ENCODE assay signal across 35 mouse cellular contexts in the genomic region with DNA sequence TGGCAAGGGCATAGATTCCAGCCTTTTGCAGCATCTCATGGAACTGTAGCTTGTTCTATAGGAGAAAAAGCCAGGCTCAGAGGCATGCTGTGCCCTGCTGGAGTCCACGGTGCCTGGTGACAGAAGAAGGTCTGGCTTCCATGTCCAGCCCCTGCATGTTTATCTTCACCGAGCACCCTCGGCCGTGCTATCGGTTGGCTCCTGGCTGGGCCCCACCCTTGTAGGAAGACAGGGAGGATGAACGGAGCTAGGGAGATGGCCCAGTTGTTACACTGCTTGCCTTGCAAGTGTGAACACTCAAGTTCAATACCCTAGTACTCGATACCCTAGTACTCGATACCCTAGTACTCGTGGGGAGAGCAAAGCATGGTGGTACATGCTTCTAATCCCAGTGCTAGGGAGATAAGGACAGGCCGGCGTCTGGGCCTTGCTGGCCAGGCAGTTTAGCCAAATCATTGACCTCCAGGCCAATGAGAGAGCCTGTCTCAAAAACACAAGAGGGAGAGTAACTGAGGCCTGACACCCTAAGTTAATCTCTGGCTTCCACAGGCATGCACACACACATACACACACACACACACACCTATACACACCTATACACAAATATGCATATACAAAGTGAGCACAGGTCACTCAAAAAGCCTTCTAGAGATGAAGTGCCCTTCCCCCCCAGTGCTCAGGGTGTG. TPM values are rescaled to one million over a fixed set of nuclear protein-coding genes. Genes with fewer than 3 reads are reported as not detected.
A peak's percentile ranks its signal among the peaks of the same experiment; 100 is the strongest.
DNase-seq lines count a peak whose midpoint lies in the region; ATAC-seq lines count a peak whose summit lies in the region.
"Had no signal": no experiment of that assay in that cellular context is flagged by ENCODE, and none has a peak within 500 bp of the region (broad histone marks: within the 10 kb centered on the region; RNA-seq: fewer than 3 reads in every experiment).

No protein-coding gene starts in this region.

- H3K27me3 ChIP-seq in heart, embryonic 11.5 days (ENCODE audit: control insufficient read depth, insufficient read depth, low read length) = no peaks in the 10 kb centered on the region
- H3K27me3 ChIP-seq in liver, embryonic 13.5 days = no peaks in the 10 kb centered on the region
- H3K27me3 ChIP-seq: embryonic facial prominence, embryonic 15.5 days; hindbrain, embryonic 13.5 days; neural tube, embryonic 12.5 days had no signal

- no peaks in the 10 kb centered on the region for H3K36me3 ChIP-seq in heart, embryonic 11.5 days (ENCODE audit: control insufficient read depth, insufficient read depth, low read length)
- no peaks in the 10 kb centered on the region for H3K36me3 ChIP-seq in liver, embryonic 13.5 days
- H3K36me3 ChIP-seq: embryonic facial prominence, embryonic 10.5 days; embryonic facial prominence, embryonic 15.5 days; hindbrain, embryonic 13.5 days; neural tube, embryonic 12.5 days had no signal

- no peak for DNase-seq in heart, postnatal 4 days
- DNase-seq in c-Kit-positive CD71-positive TER-119-positive erythroid progenitor cells, embryonic 14.5 days (ENCODE audit: low spot score) = peak; percentile 24
- peak; percentile 50 for DNase-seq in liver, embryonic 13.5 days
- DNase-seq in yolk sac, embryonic 10.5 days (ENCODE audit: low spot score) = peak; percentile 9
- no peak for DNase-seq in testis, postnatal 10 days (ENCODE audit: low spot score)
- no peak for DNase-seq in thymus, postnatal 36 days
- DNase-seq: adrenal gland, postnatal 14 days; cerebellum, adult 2 months; cerebellum, postnatal 14 days; gastrocnemius, postnatal 14 days; heart, postnatal 36 days; kidney, adult 8-10 months; kidney, postnatal 4 days; left cerebral cortex, postnatal 4 days; lung, embryonic 14.5 days; lung, postnatal 14 days; right cerebral cortex, postnatal 4 days had no signal

- H3K9me3 ChIP-seq in heart, embryonic 11.5 days (replicated peaks; ENCODE audit: control insufficient read depth, low read length) = no peaks in the 10 kb centered on the region
- H3K9me3 ChIP-seq in liver, embryonic 13.5 days (replicated peaks) = no peaks in the 10 kb centered on the region
- H3K9me3 ChIP-seq: embryonic facial prominence, embryonic 10.5 days; embryonic facial prominence, embryonic 15.5 days; hindbrain, embryonic 13.5 days; neural tube, embryonic 12.5 days had no signal

- peak overlapping the region; percentile 57; the same call in 1 of the 2 replicates for H3K27ac ChIP-seq in heart, embryonic 11.5 days (ENCODE audit: low read depth, low read length)
- H3K27ac ChIP-seq in liver, embryonic 13.5 days = peak overlapping the region; percentile 80
- H3K27ac ChIP-seq: embryonic facial prominence, embryonic 10.5 days; embryonic facial prominence, embryonic 15.5 days; hindbrain, embryonic 13.5 days; kidney, postnatal 0 days; neural tube, embryonic 12.5 days had no signal

- 59% methylated on average over 11 of the region's 11 CpGs for WGBS in heart, embryonic 11.5 days (ENCODE audit: insufficient replicate concordance)
- WGBS in liver, embryonic 13.5 days (ENCODE audit: insufficient replicate concordance) = 58% methylated on average over 11 of the region's 11 CpGs

- no peak overlapping the region for H3K4me2 ChIP-seq in heart, embryonic 11.5 days
- peak overlapping the region; percentile 32; the same call in 1 of the 2 replicates for H3K4me2 ChIP-seq in liver, embryonic 13.5 days
- H3K4me2 ChIP-seq: embryonic facial prominence, embryonic 15.5 days; hindbrain, embryonic 13.5 days; lung, embryonic 14.5 days; midbrain, embryonic 11.5 days; neural tube, embryonic 12.5 days had no signal

- H3K4me1 ChIP-seq in heart, embryonic 11.5 days (ENCODE audit: control insufficient read depth, insufficient read depth, low read length) = peaks cover 10% of the 10 kb centered on the region
- H3K4me1 ChIP-seq in liver, embryonic 13.5 days (replicated peaks) = peaks cover 36% of the 10 kb centered on the region
- H3K4me1 ChIP-seq: embryonic facial prominence, embryonic 15.5 days had no signal

- no peak overlapping the region for H3K4me3 ChIP-seq in heart, embryonic 11.5 days (ENCODE audit: low read depth, low read length)
- H3K4me3 ChIP-seq in liver, embryonic 13.5 days (replicated peaks) = no peak overlapping the region
- H3K4me3 ChIP-seq: embryonic facial prominence, embryonic 10.5 days; embryonic facial prominence, embryonic 15.5 days; hindbrain, embryonic 13.5 days; myocyte; neural tube, embryonic 12.5 days had no signal

- ATAC-seq in heart, embryonic 11.5 days (replicated peaks; ENCODE audit: insufficient number of reproducible peaks, low FRiP score, low TSS enrichment) = peak; percentile 87
- peak; percentile 95 for ATAC-seq in liver, embryonic 13.5 days (ENCODE audit: low read depth)
- ATAC-seq: forebrain, embryonic 14.5 days; intestine, embryonic 16.5 days; Patski had no signal

- H3K9ac ChIP-seq in heart, embryonic 11.5 days (ENCODE audit: low read depth, low read length) = no peak overlapping the region
- no peak overlapping the region for H3K9ac ChIP-seq in liver, embryonic 13.5 days
- H3K9ac ChIP-seq: embryonic facial prominence, embryonic 15.5 days; hindbrain, embryonic 13.5 days; lung, embryonic 14.5 days; neural tube, embryonic 12.5 days had no signal

RNA-seq across cellular contexts. Expression of a gene that starts 9.4 kb away (rescaled TPM):
- polyA plus RNA-seq in heart, embryonic 11.5 days (2014; fragmentation: Nextera tagmentation; extraction: Ambion mirVana) = 1.1 and 1.3 TPM in 2 replicates
- total RNA-seq in heart, postnatal 4 days (2021) = 1 to 10 TPM; 1.7 to 1.8 TPM
- 0.02 and 0.03 TPM in 2 replicates for polyA plus RNA-seq in liver, embryonic 13.5 days (2015; fragmentation: Nextera tagmentation; extraction: Ambion mirVana)
- total RNA-seq: adrenal gland, postnatal 14 days; gastrocnemius, postnatal 14 days; granulocyte monocyte progenitor cell, adult 5-6 weeks; layer of hippocampus, adult 8-10 months; layer of hippocampus, postnatal 25 days; megakaryocyte progenitor cell, adult 5-6 weeks; midbrain, postnatal 0 days had no signal
- polyA plus RNA-seq: cerebellum, adult 2 months; kidney, postnatal 0 days; lung, embryonic 14.5 days; midbrain, embryonic 11.5 days; midbrain, postnatal 0 days; spleen, adult 2 months; urinary bladder, adult 2 months had no signal

Comparison
In these comparisons a context has a peak if more than half of its experiments do, and no peak if none do; other contexts are left out.
1. DNase-seq: peak in c-Kit-positive CD71-positive TER-119-positive erythroid progenitor cells, embryonic 14.5 days (single experiment), liver, embryonic 13.5 days (single experiment) and yolk sac, embryonic 10.5 days (single experiment); none in heart, postnatal 4 days (single experiment), testis, postnatal 10 days (single experiment) and thymus, postnatal 36 days (0 of 2).